Mouse (Mus musculus): ENCODE data around the gene Gm5965.
"Not testable (repeated sequence)": the region's sequence is repeated elsewhere in the genome, so short reads cannot be mapped to it uniquely, and the experiment has no call there.

DNA sequence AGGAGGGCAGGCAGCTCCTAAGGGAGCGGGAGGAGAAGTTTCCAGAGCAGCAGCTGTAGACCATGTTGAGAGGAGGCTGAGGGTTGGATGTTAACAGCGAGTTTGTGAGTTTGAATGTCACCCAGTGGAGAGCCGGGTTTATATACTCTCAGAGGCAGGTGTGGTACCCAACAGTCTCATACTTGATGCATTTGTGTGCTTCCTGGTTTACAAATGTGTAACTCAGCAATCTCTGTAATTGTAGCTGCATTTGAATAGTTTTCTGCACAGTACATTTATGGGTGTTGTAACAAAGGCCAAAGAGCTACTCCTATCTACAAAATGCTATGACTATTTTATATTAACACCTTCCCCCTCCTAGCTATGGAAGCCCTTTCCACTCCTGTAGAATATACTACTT, 26.2 kb upstream of the Gm5965 start, which contains the start of gene Krtap13:
- not testable (repeated sequence) for TF ChIP-seq CTCF (IDR thresholded peaks at IDR 0.05; ENCODE audit: extremely low read depth, insufficient read length, insufficient replicate concordance, low read depth, low read length); POLR2A (IDR thresholded peaks at IDR 0.05; ENCODE audit: low read depth, low read length)
